Mouse (Mus musculus) embryo, embryonic 10 days (tissue): ENCODE measurements around the gene Gm11983.
"Not testable (repeated sequence)": the region's sequence is repeated elsewhere in the genome, so short reads cannot be mapped to it uniquely, and the experiment has no call there.

Source experiments
- DNase-seq: peaks from one replicate; pipeline ENCODE4 v3.0.0-alpha.2; 2015; ENCODE audit warnings: low spot score

The Gm11983 gene

GRCm38 (mm10) chr11:6837554-6837953, at the start of gene Gm11983:
Gene Gm11983, minus strand, starts transcription at chr11:6837654.
- no peak for DNase-seq

- DNase-seq: not testable (repeated sequence)
Measured at GRCm38 (mm10) chr11:6883045-6883444, 45.6 kb upstream of the Gm11983 start.

GRCm38 (mm10) chr11:6881614-6882013, 44.2 kb upstream of the Gm11983 start:
- peak; percentile 48 for DNase-seq

- no peak for DNase-seq
Measured at GRCm38 (mm10) chr11:6877740-6878139, 40.3 kb upstream of the Gm11983 start.

- DNase-seq: no peak
Measured at GRCm38 (mm10) chr11:6870947-6871346, 33.5 kb upstream of the Gm11983 start.

GRCm38 (mm10) chr11:6865536-6865935, 28.1 kb upstream of the Gm11983 start:
- DNase-seq: no peak

GRCm38 (mm10) chr11:6862185-6862584, 24.7 kb upstream of the Gm11983 start:
- DNase-seq: no peak

GRCm38 (mm10) chr11:6859898-6860858, 22.7 kb upstream of the Gm11983 start:
- peak; percentile 9 for DNase-seq

GRCm38 (mm10) chr11:6859096-6859495, 21.6 kb upstream of the Gm11983 start:
- DNase-seq: no peak

GRCm38 (mm10) chr11:6855942-6856341, 18.5 kb upstream of the Gm11983 start:
- no peak for DNase-seq

GRCm38 (mm10) chr11:6853366-6853765, 15.9 kb upstream of the Gm11983 start:
- not testable (repeated sequence) for DNase-seq

- DNase-seq: no peak
Measured at GRCm38 (mm10) chr11:6843831-6844230, 6.4 kb upstream of the Gm11983 start.

- DNase-seq: no peak
Measured at GRCm38 (mm10) chr11:6842160-6842559, 4.7 kb upstream of the Gm11983 start.

- no peak for DNase-seq
Measured at GRCm38 (mm10) chr11:6840775-6841174, 3.3 kb upstream of the Gm11983 start.

GRCm38 (mm10) chr11:6834636-6835035, 2.8 kb downstream of the Gm11983 start:
- no peak for DNase-seq

- DNase-seq: no peak
Measured at GRCm38 (mm10) chr11:6833731-6834130, 3.7 kb downstream of the Gm11983 start.

GRCm38 (mm10) chr11:6831931-6832330, 5.5 kb downstream of the Gm11983 start:
- no peak for DNase-seq

- DNase-seq: peak; percentile 52
Measured at GRCm38 (mm10) chr11:6828196-6828595, 9.3 kb downstream of the Gm11983 start.

- no peak for DNase-seq
Measured at GRCm38 (mm10) chr11:6826157-6826556, 11.3 kb downstream of the Gm11983 start.

GRCm38 (mm10) chr11:6823176-6823575, 14.3 kb downstream of the Gm11983 start:
- no peak for DNase-seq

- DNase-seq: no peak
Measured at GRCm38 (mm10) chr11:6814486-6814885, 23.0 kb downstream of the Gm11983 start.

- DNase-seq: not testable (repeated sequence)
Measured at GRCm38 (mm10) chr11:6802879-6803278, 34.6 kb downstream of the Gm11983 start.

GRCm38 (mm10) chr11:6790690-6791089, 46.8 kb downstream of the Gm11983 start:
- no peak for DNase-seq
